In genomic region chr5:120898307-120898706, GRCm38 (mm10) we compare ENCODE assay signal across 47 mouse cellular contexts. TPM values are rescaled to one million over a fixed set of nuclear protein-coding genes. Genes with fewer than 3 reads are reported as not detected.
"Had no signal": no experiment of that assay in that cellular context is flagged by ENCODE, and none has a peak within 500 bp of the region (broad histone marks: within the 10 kb centered on the region; RNA-seq: fewer than 3 reads in every experiment).

No protein-coding gene starts in this region.

- H3K4me2 ChIP-seq: limb, embryonic 12.5 days; limb, embryonic 13.5 days; limb, embryonic 15.5 days; liver, embryonic 11.5 days; liver, embryonic 12.5 days; liver, embryonic 13.5 days; liver, embryonic 15.5 days; lung, embryonic 14.5 days; lung, embryonic 15.5 days; midbrain, embryonic 11.5 days; midbrain, embryonic 12.5 days; midbrain, embryonic 13.5 days; midbrain, embryonic 15.5 days; neural tube, embryonic 12.5 days had no signal

- ATAC-seq: liver, embryonic 12.5 days; liver, postnatal 0 days; lung, postnatal 0 days; midbrain, embryonic 13.5 days; midbrain, embryonic 15.5 days; midbrain, embryonic 16.5 days had no signal

- H3K9ac ChIP-seq: limb, embryonic 12.5 days; limb, embryonic 13.5 days; limb, embryonic 15.5 days; liver, embryonic 12.5 days; liver, embryonic 13.5 days; liver, embryonic 14.5 days; liver, embryonic 15.5 days; liver, postnatal 0 days; lung, embryonic 14.5 days; lung, embryonic 15.5 days; midbrain, embryonic 12.5 days; midbrain, embryonic 13.5 days; midbrain, embryonic 15.5 days; neural tube, embryonic 12.5 days had no signal

- H3K27me3 ChIP-seq: limb, embryonic 12.5 days; limb, embryonic 13.5 days; limb, embryonic 15.5 days; liver, embryonic 12.5 days; liver, embryonic 13.5 days; liver, embryonic 15.5 days; lung, embryonic 15.5 days; megakaryocyte, embryonic 14.5 days; midbrain, embryonic 12.5 days; midbrain, embryonic 13.5 days; midbrain, embryonic 15.5 days; neural tube, embryonic 12.5 days had no signal

- H3K27ac ChIP-seq: limb, embryonic 10.5 days; limb, embryonic 12.5 days; limb, embryonic 13.5 days; limb, embryonic 15.5 days; liver, embryonic 12.5 days; liver, embryonic 13.5 days; liver, embryonic 14.5 days; liver, embryonic 15.5 days; lung, embryonic 15.5 days; macrophage; midbrain, embryonic 10.5 days; midbrain, embryonic 12.5 days; midbrain, embryonic 13.5 days; midbrain, embryonic 15.5 days; neural tube, embryonic 12.5 days had no signal

- H3K36me3 ChIP-seq: limb, embryonic 10.5 days; limb, embryonic 12.5 days; limb, embryonic 13.5 days; limb, embryonic 15.5 days; liver, embryonic 12.5 days; liver, embryonic 13.5 days; liver, embryonic 15.5 days; lung, embryonic 15.5 days; midbrain, embryonic 10.5 days; midbrain, embryonic 12.5 days; midbrain, embryonic 13.5 days; midbrain, embryonic 15.5 days; neural tube, embryonic 12.5 days had no signal

- DNase-seq: left cerebral cortex, postnatal 4 days; liver; liver, embryonic 13.5 days; liver, postnatal 0 days; lung, adult 18-20 months; lung, adult 2 months; lung, embryonic 14.5 days; lung, postnatal 10 days; lung, postnatal 14 days; lung, postnatal 36 days; lung, postnatal 4 days; midbrain, embryonic 14.5 days had no signal

- H3K9me3 ChIP-seq: limb, embryonic 10.5 days; limb, embryonic 12.5 days; limb, embryonic 13.5 days; limb, embryonic 15.5 days; liver, embryonic 12.5 days; liver, embryonic 13.5 days; liver, embryonic 15.5 days; lung, embryonic 15.5 days; midbrain, embryonic 10.5 days; midbrain, embryonic 12.5 days; midbrain, embryonic 15.5 days; neural tube, embryonic 12.5 days had no signal

- H3K4me3 ChIP-seq: limb, embryonic 10.5 days; limb, embryonic 12.5 days; limb, embryonic 13.5 days; limb, embryonic 15.5 days; liver, embryonic 12.5 days; liver, embryonic 13.5 days; liver, embryonic 15.5 days; lung, embryonic 15.5 days; megakaryocyte, embryonic 14.5 days; midbrain, embryonic 10.5 days; midbrain, embryonic 12.5 days; midbrain, embryonic 13.5 days; midbrain, embryonic 15.5 days; myocyte; neural tube, embryonic 12.5 days had no signal

- H3K4me1 ChIP-seq: limb, embryonic 10.5 days; limb, embryonic 12.5 days; limb, embryonic 13.5 days; limb, embryonic 15.5 days; liver, embryonic 12.5 days; liver, embryonic 13.5 days; liver, embryonic 15.5 days; lung, embryonic 15.5 days; megakaryocyte, embryonic 14.5 days; midbrain, embryonic 10.5 days; midbrain, embryonic 12.5 days; midbrain, embryonic 15.5 days; neural tube, embryonic 12.5 days had no signal

RNA-seq across cellular contexts. Expression of gene Oas1g, which starts 10.9 kb away (rescaled TPM):
- total RNA-seq: left cerebral cortex, postnatal 10 days; left cerebral cortex, postnatal 14 days; left cerebral cortex, postnatal 4 days; megakaryocyte-erythroid progenitor cell, adult 5-6 weeks had no signal
- polyA plus RNA-seq: limb, embryonic 11.5 days; limb, embryonic 13.5 days; lung, embryonic 14.5 days; midbrain, embryonic 10.5 days; midbrain, embryonic 16.5 days; myocyte; neural tube, embryonic 11.5 days had no signal

RNA-seq across cellular contexts. Expression of gene Oas1d, which starts 16.0 kb away (rescaled TPM):
- total RNA-seq: left cerebral cortex, postnatal 10 days; left cerebral cortex, postnatal 14 days; left cerebral cortex, postnatal 25 days; left cerebral cortex, postnatal 36 days; left cerebral cortex, postnatal 4 days; liver, adult 2 months; megakaryocyte progenitor cell, adult 5-6 weeks; megakaryocyte, adult 5-6 weeks; megakaryocyte-erythroid progenitor cell, adult 5-6 weeks; monocyte, adult 5-6 weeks had no signal
- polyA plus RNA-seq: limb, embryonic 10.5 days; limb, embryonic 11.5 days; limb, embryonic 12.5 days; limb, embryonic 13.5 days; limb, embryonic 14.5 days; limb, embryonic 15.5 days; liver, adult 2 months; liver, embryonic 11.5 days; liver, embryonic 12.5 days; liver, embryonic 13.5 days; liver, embryonic 14.5 days; liver, embryonic 15.5 days; liver, embryonic 16.5 days; liver, postnatal 0 days; lung, adult 2 months; lung, embryonic 14.5 days; lung, embryonic 15.5 days; lung, embryonic 16.5 days; lung, postnatal 0 days; macrophage; midbrain, embryonic 10.5 days; midbrain, embryonic 11.5 days; midbrain, embryonic 12.5 days; midbrain, embryonic 13.5 days; midbrain, embryonic 14.5 days; myocyte; neural tube, embryonic 11.5 days; neural tube, embryonic 12.5 days had no signal

RNA-seq across cellular contexts. Expression of gene Oas1h, which starts 37.1 kb away (rescaled TPM):
- total RNA-seq: left cerebral cortex, postnatal 10 days; left cerebral cortex, postnatal 14 days; left cerebral cortex, postnatal 25 days; left cerebral cortex, postnatal 36 days; left cerebral cortex, postnatal 4 days; liver, adult 2 months; megakaryocyte progenitor cell, adult 5-6 weeks; megakaryocyte, adult 5-6 weeks; megakaryocyte-erythroid progenitor cell, adult 5-6 weeks; midbrain, postnatal 0 days; monocyte, adult 5-6 weeks had no signal
- polyA plus RNA-seq: limb, embryonic 10.5 days; limb, embryonic 11.5 days; limb, embryonic 12.5 days; limb, embryonic 13.5 days; limb, embryonic 14.5 days; limb, embryonic 15.5 days; liver, adult 2 months; liver, embryonic 11.5 days; liver, embryonic 12.5 days; liver, embryonic 13.5 days; liver, embryonic 14.5 days; liver, embryonic 15.5 days; liver, embryonic 16.5 days; liver, postnatal 0 days; lung, adult 2 months; lung, embryonic 14.5 days; lung, embryonic 15.5 days; lung, embryonic 16.5 days; lung, postnatal 0 days; macrophage; midbrain, embryonic 10.5 days; midbrain, embryonic 11.5 days; midbrain, embryonic 12.5 days; midbrain, embryonic 13.5 days; midbrain, embryonic 14.5 days; midbrain, embryonic 15.5 days; midbrain, embryonic 16.5 days; midbrain, postnatal 0 days; myocyte; neural tube, embryonic 11.5 days; neural tube, embryonic 12.5 days had no signal

RNA-seq across cellular contexts. Expression of gene Oas1f, which starts 51.1 kb away (rescaled TPM):
- total RNA-seq: left cerebral cortex, postnatal 10 days; left cerebral cortex, postnatal 14 days; left cerebral cortex, postnatal 25 days; left cerebral cortex, postnatal 36 days; left cerebral cortex, postnatal 4 days; liver, adult 2 months; megakaryocyte progenitor cell, adult 5-6 weeks; megakaryocyte, adult 5-6 weeks; megakaryocyte-erythroid progenitor cell, adult 5-6 weeks; midbrain, postnatal 0 days; monocyte, adult 5-6 weeks had no signal
- polyA plus RNA-seq: limb, embryonic 10.5 days; limb, embryonic 11.5 days; limb, embryonic 12.5 days; limb, embryonic 13.5 days; limb, embryonic 14.5 days; liver, adult 2 months; liver, embryonic 11.5 days; liver, embryonic 12.5 days; liver, embryonic 13.5 days; liver, embryonic 14.5 days; liver, embryonic 15.5 days; liver, embryonic 16.5 days; liver, postnatal 0 days; lung, adult 2 months; lung, embryonic 14.5 days; lung, embryonic 15.5 days; lung, embryonic 16.5 days; lung, postnatal 0 days; macrophage; midbrain, embryonic 10.5 days; midbrain, embryonic 12.5 days; midbrain, embryonic 13.5 days; midbrain, embryonic 14.5 days; midbrain, embryonic 15.5 days; midbrain, embryonic 16.5 days; midbrain, postnatal 0 days; myocyte; neural tube, embryonic 11.5 days; neural tube, embryonic 12.5 days had no signal
